Mouse (Mus musculus): ENCODE measurements around the gene Pet100.
"Not testable (repeated sequence)": the region's sequence is repeated elsewhere in the genome, so short reads cannot be mapped to it uniquely, and the experiment has no call there.

The Pet100 gene

DNA sequence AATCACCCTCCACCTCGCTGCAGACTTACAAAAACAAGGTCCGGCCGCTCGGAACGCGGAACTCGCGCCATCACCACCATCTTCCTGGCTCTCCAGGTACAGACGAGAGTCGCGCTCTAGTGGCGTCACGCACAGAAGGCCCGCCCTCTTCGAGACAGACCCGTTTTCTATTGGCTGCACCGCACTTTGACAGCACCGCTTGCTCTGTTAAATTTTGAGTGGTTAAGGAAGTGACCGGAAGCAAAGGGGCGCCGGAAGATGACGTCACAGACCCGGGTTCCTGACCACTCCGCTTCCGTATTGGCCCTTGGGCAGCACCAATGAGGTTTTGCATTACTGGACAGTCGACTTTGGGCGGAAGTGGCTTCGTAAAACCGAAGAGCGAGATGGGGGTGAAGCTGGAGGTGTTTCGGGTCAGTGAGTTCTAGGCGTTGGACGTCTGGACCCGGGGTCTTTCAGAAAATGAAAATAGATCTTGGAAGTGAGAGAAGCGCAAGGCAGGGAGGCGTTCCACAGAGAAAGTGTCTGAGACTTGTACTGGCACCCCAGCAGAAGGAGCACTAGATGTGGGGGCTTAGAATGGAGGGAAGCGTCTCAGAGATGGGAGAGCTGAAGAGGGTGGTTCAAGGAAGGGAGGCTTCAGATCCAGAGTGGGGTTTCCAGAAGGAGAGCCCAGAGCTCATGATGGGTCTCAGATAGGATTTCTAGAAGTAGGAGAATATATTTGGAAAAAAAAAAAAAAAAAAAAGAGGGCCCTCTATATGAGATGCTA lies at the start of gene Pet100, which contains the start of gene Xab2:
Gene Pet100 (plus strand): TSS at position 350 of the 772 bp plus-strand sequence.
Gene Xab2 (minus strand): TSS at position 118 of the 772 bp plus-strand sequence.
- DNase-seq, result peak; percentile 95

- no peak for DNase-seq
Observed at GRCm38 (mm10) chr8:3574546-3574945, 46.8 kb upstream of the Pet100 start.

DNA sequence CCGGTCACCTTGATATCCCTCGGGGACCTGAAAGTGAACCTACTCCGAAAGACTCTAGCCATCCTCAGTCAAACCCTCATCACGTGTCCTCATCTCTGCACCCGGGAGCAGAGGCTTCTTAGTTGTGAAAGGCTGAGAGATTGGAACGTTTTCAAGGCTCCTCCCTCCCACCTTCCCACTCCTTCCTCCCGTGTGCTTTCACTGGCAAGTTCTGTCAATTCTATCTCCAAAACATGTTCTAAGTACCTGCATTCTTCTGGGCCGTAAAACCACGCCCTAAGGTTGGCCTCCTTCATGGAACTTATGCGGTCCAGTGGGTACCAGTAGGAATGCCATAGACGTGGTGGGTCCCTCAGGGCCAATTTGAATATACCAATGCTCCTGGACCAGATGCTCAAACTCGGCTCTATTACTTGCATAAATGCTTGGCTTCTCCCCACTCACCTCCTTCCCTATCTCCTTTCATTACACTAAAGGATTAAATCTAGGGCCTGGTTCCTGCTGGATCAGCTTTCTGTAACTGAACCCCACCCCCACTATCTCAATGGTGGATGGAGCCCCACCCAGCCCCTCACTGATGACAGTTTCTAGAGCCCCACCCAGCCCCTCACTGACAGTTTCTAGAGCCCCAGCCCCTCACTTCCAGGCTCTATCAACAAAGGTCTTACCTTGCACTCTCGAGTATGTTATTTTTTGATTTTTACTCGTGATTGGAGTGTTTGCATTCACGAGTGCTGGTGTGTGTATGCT lies 45.0 kb upstream of the Pet100 start:
- DNase-seq, result no peak

- DNase-seq, result no peak
Observed at GRCm38 (mm10) chr8:3579390-3580364, 41.7 kb upstream of the Pet100 start.

DNA sequence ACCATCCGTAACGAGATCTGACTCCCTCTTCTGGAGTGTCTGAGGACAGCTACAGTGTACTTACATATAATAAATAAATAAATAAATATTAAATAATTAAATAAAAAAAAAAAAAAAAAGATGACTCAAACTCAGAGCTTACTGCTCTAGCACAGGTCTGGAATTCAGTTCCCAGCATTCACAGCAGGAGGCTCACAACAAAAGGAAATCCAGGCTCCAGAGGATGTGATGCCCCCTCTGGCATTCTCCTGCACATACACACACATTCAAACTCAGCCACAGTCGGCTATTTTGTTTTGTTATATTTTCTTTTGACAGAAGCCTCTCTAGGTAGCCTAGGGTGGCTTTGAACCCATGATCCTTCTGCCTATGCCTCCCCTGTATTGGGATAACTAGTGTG lies 39.4 kb upstream of the Pet100 start:
- not testable (repeated sequence) for DNase-seq

- DNase-seq, result no peak
Observed at GRCm38 (mm10) chr8:3586452-3586851, 34.9 kb upstream of the Pet100 start.

- DNase-seq, result no peak
Observed at GRCm38 (mm10) chr8:3586993-3587390, 34.4 kb upstream of the Pet100 start, which contains the start of gene Camsap3. Gene Camsap3, plus strand, starts transcription at chr8:3587293.

- peak; percentile 45 for DNase-seq
Observed at GRCm38 (mm10) chr8:3587391-3588257, 33.7 kb upstream of the Pet100 start.

- no peak for DNase-seq
Observed at GRCm38 (mm10) chr8:3588258-3588633, 33.1 kb upstream of the Pet100 start.

DNA sequence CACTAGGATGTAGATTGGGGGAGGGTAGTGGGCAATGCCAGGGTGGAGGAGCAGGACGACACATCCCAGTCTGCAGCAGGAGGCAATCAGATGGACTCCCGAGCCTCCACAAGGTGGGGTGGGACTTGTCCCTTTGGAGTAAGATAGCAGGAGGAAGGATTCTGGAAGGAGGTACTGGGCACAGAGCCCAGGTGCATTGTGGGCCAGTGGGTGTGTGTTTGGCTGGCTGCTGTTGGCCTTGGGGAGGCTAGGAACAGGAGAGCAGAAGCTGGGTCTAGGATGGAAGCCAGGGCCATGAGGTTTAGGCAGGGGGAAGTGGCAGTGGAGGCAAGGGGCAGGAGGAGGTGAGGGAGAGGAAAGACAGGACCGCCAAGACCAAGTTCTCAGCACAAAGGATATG lies 27.9 kb upstream of the Pet100 start:
- no peak for DNase-seq

DNA sequence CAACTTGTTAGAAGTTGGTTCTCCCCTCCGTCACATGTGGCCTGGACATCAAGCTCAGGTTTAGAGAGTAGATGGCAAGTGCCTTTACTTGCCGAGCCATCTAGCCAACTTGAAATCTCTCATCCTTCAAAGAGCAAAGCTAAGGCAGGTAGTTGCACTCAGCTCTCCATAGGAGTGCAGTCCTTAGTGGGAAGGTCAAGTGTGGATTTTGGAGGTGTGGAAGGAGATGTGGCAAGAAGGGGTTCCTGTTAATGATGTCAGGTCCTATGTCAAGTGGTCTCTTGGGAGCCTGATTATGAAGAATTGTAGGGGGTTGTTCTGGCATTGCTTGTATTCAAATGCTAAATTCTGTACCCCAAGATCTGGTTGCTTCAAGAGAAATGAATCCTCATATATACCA lies 26.9 kb upstream of the Pet100 start:
- DNase-seq, result no peak

- DNase-seq, result no peak
Observed at GRCm38 (mm10) chr8:3598054-3598453, 23.3 kb upstream of the Pet100 start.

DNA sequence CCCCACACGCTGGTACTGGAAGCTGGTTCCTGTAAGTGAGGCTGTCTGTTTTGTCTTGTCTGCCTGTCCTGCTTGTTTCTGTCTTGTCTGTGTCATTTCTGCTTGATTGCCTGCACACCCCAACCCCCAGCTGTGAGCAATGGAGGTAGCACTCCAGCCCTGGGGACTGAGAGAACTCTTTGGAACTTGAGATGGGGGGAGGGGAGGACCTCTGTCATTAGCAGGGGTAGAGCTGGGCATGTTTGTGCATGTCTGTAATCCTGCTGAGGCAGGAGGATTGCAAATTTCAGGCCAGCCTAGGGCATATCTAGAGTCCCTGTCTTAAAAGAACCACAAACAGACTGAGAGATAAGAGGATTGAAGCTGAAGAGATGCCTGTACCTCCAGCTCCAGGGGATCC lies 22.1 kb upstream of the Pet100 start:
- DNase-seq, result no peak

GRCm38 (mm10) chr8:3600401-3600800 lies 20.9 kb upstream of the Pet100 start:
- no peak for DNase-seq

- no peak for DNase-seq
Observed at GRCm38 (mm10) chr8:3603439-3603838, 17.9 kb upstream of the Pet100 start.

GRCm38 (mm10) chr8:3606593-3606992 lies 14.8 kb upstream of the Pet100 start:
- DNase-seq, result no peak

DNA sequence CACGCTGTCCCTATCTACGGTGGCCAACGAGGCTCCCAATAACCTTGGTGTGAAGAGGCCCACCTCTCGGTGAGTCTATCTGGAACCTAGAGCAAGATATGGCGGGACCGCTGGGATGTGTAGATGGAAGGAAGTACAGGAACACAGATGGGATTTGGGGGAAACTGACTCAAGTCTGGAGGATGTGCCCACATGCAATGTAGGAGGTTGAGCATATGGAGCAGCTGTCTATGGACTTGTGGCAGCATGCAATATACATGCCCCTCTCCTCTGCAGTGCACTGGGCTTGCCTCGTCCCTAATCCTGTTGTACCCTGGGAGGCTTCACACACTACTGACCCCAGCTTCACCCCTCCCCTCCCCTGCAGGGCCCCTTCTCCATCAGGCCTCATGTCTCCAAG lies 13.5 kb upstream of the Pet100 start:
- no peak for DNase-seq

- DNase-seq, result no peak
Observed at GRCm38 (mm10) chr8:3609046-3609815, 12.1 kb upstream of the Pet100 start.

DNA sequence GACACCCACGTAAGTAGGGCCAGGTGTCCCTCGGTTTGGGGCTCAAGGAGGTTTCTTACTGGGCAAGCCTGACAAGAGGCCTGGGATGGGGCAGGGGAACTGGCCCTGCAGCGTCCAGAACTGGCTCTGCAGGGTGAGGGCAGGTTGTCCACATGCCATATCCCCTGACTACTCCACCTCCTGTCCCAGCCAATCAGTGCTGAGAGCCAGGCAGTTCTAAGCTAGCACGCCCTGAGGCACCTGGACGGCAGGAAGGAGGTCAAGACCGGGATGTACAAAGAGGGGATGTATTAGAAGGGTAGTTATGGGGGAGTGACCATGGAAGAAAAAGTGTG lies 11.6 kb upstream of the Pet100 start:
- DNase-seq, result no peak

DNA sequence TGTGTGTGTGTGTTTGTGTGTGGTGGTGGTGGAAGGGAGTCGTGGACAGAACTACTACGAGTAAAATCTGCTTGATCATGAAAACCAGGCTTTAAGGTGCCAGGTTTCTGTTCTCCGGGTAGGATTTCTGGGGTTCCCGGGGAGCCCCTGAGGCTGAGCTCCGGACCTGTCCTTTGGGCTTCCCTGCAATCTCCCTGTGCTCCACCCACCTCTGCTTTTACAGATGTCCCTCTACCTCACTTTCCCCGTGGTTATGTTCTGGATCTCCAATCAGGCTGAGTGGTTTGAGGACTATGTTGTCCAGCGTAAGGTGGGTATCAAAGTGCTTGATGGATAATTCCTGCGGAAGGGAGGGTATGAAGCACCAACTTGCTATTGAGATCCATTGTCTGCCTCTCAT lies 771 bp downstream of the Pet100 start:
- no peak for DNase-seq

DNA sequence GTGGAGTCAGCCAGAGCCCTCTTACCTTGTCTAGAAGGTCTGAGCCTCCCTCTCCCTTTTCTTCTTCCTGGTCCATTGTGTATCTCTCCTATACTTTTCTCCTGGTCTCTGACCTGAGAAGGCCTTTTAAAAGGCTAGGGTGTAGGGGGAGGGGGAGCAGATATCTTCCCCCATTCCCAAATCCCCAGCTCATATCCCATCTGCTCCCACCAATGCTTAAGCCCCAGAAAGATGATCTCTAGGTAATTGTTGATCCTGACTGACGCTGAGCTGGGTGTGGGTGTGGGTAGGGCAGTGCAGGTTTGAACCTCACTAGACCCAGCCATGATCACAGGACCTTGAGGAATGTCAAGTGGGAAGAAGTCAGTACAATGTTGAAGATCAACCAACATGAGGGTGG lies 4.1 kb downstream of the Pet100 start, which contains the start of gene Pcp2:
Gene Pcp2 (minus strand): TSS at position 101 of the 400 bp plus-strand sequence.
- DNase-seq, result no peak
